30 mouse cellular contexts compared by ENCODE assay signal in the genomic region with DNA sequence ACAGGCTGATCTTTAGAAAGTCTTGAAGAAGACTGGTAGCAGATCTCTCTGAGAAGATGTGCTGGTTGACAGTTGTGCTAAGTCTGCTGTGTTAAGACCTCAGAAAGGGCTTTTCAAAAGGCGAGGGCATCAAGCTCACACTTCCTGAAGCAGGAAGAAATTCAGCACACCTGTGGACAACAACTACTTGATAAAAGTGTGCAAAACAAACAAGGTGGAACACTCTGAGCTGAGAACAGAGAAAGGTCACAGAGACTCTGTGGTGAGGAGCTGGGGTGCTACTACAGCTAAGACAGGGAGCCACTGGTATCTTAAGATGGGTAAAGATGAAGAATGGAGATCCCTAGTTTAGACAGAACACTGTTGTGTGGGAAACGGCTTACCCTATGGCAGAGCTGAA.
DNase-seq lines count a peak whose midpoint lies in the region; ATAC-seq and TF ChIP-seq lines count a peak whose summit lies in the region.
"Had no signal": no experiment of that assay in that cellular context is flagged by ENCODE, and none has a peak within 500 bp of the region (broad histone marks: within the 10 kb centered on the region; RNA-seq: fewer than 3 reads in every experiment).

No protein-coding gene starts in this region.

- no peak for TF ChIP-seq POLR2A in heart, adult 2 months (IDR thresholded peaks at IDR 0.05; ENCODE audit: insufficient read depth, low read depth, low read length)
- no peak for TF ChIP-seq POLR2A in thymus, adult 2 months (IDR thresholded peaks at IDR 0.05; ENCODE audit: control insufficient read depth, extremely low read depth, insufficient read depth, low read length, poor library complexity)

- TF ChIP-seq EP300 in heart, postnatal 0 days (IDR thresholded peaks at IDR 0.05; ENCODE audit: low read depth): no peak
- TF ChIP-seq EP300 in heart, adult 2 months (IDR thresholded peaks at IDR 0.05; ENCODE audit: insufficient read depth, low read depth, low read length): no peak

- no peak overlapping the region for H3K9ac ChIP-seq in heart, postnatal 0 days (replicated peaks; ENCODE audit: low read depth, low read length)
- H3K9ac ChIP-seq in heart, adult 2 months (ENCODE audit: low read depth, low read length): no peak overlapping the region
- H3K9ac ChIP-seq: embryonic facial prominence, embryonic 12.5 days; embryonic facial prominence, embryonic 15.5 days; forebrain, postnatal 0 days; hindbrain, embryonic 14.5 days had no signal

- intact Hi-C loops in heart, adult 2 months (cut with DNase I): no loop called here
- intact Hi-C loops in left cerebral cortex, postnatal 25 days (cut with DNase I): no loop called here

- no peak overlapping the region for H3K4me2 ChIP-seq in heart, postnatal 0 days (ENCODE audit: low read depth, low read length)
- H3K4me2 ChIP-seq: embryonic facial prominence, embryonic 12.5 days; embryonic facial prominence, embryonic 15.5 days; heart, embryonic 11.5 days; hindbrain, embryonic 14.5 days had no signal

- peak overlapping the region; percentile 43; the same call in 1 of the 2 replicates for H3K27ac ChIP-seq in heart, postnatal 0 days (ENCODE audit: low read depth)
- no peak overlapping the region for H3K27ac ChIP-seq in heart, adult 2 months
- H3K27ac ChIP-seq in thymus, adult 2 months (ENCODE audit: control insufficient read depth, insufficient read depth, low read length): peak overlapping the region; percentile 99
- H3K27ac ChIP-seq: embryonic facial prominence, embryonic 12.5 days; embryonic facial prominence, embryonic 15.5 days; gastrocnemius, adult 2 months; hindbrain, embryonic 14.5 days; hindbrain, postnatal 0 days had no signal

- ATAC-seq in heart, postnatal 0 days (ENCODE audit: insufficient read depth, low read depth): no peak
- ATAC-seq: forebrain, embryonic 14.5 days; forebrain, postnatal 0 days; hindbrain, postnatal 0 days; inflammation-experienced regulatory T-cells, adult 6 months; Patski had no signal

- no peaks in the 10 kb centered on the region for H3K36me3 ChIP-seq in heart, postnatal 0 days (replicated peaks; ENCODE audit: control insufficient read depth, insufficient read depth, low read length)
- H3K36me3 ChIP-seq in heart, adult 2 months (ENCODE audit: control insufficient read depth, insufficient read depth, low read length): no peaks in the 10 kb centered on the region
- H3K36me3 ChIP-seq in thymus, adult 2 months (ENCODE audit: control insufficient read depth, insufficient read depth, low read length): no peaks in the 10 kb centered on the region
- H3K36me3 ChIP-seq: embryonic facial prominence, embryonic 12.5 days; embryonic facial prominence, embryonic 15.5 days; G1E had no signal

- no peaks in the 10 kb centered on the region for H3K27me3 ChIP-seq in heart, postnatal 0 days (ENCODE audit: control insufficient read depth, insufficient read depth, low read length)
- no peaks in the 10 kb centered on the region for H3K27me3 ChIP-seq in heart, adult 2 months (ENCODE audit: control insufficient read depth, insufficient read depth, low read length)
- H3K27me3 ChIP-seq in thymus, adult 2 months (ENCODE audit: control insufficient read depth, insufficient read depth, low read length): no peaks in the 10 kb centered on the region
- H3K27me3 ChIP-seq: CH12.LX; embryonic facial prominence, embryonic 12.5 days; embryonic facial prominence, embryonic 15.5 days; Patski had no signal

- WGBS in heart, postnatal 0 days: 52% methylated on average over 2 of the region's 2 CpGs
- WGBS in heart, adult 2 months: 76% methylated on average over 2 of the region's 2 CpGs
- 18% methylated on average over 2 of the region's 2 CpGs for WGBS in thymus, adult 2 months

- no peak overlapping the region for H3K4me3 ChIP-seq in heart, postnatal 0 days (ENCODE audit: low read depth, low read length)
- H3K4me3 ChIP-seq in heart, adult 2 months: no peak overlapping the region
- no peak overlapping the region for H3K4me3 ChIP-seq in thymus, adult 2 months (ENCODE audit: control insufficient read depth, insufficient read depth, low read length)
- H3K4me3 ChIP-seq: embryonic facial prominence, embryonic 12.5 days; embryonic facial prominence, embryonic 15.5 days; gastrocnemius, adult 2 months had no signal

- H3K79me2 ChIP-seq in heart, adult 2 months (replicated peaks; ENCODE audit: control insufficient read depth, insufficient read depth, low read length): no peaks in the 10 kb centered on the region

- H3K9me3 ChIP-seq in heart, postnatal 0 days (replicated peaks; ENCODE audit: control insufficient read depth, low read length): no peaks in the 10 kb centered on the region
- H3K9me3 ChIP-seq: embryonic facial prominence, embryonic 12.5 days; embryonic facial prominence, embryonic 15.5 days had no signal

- DNase-seq in heart, postnatal 0 days (ENCODE audit: low spot score): no peak
- DNase-seq in heart, adult 2 months: no peak
- peak; percentile 60 for DNase-seq in thymus, adult 2 months
- peak; percentile 70 for DNase-seq in thymus, postnatal 14 days
- DNase-seq in thymus, postnatal 4 days: peak; percentile 50
- no peak for DNase-seq in left cerebral cortex, postnatal 25 days (ENCODE audit: low spot score in 2 of 2)
- no peak for DNase-seq in testis, postnatal 10 days (ENCODE audit: low spot score)
- DNase-seq in layer of hippocampus, adult 9-11 months: no peak
- DNase-seq: adrenal gland, adult 8-10 months; adrenal gland, postnatal 25 days; B cell, adult 2 months; cerebellum, adult 18-20 months; cerebellum, adult 9-11 months; cerebellum, postnatal 25 days; forebrain, postnatal 0 days; gastrocnemius, adult 2 months; gastrocnemius, postnatal 25 days; heart, adult 18-20 months; heart, postnatal 14 days; heart, postnatal 4 days had no signal

- no peaks in the 10 kb centered on the region for H3K4me1 ChIP-seq in heart, postnatal 0 days (ENCODE audit: control insufficient read depth, insufficient read depth)
- no peaks in the 10 kb centered on the region for H3K4me1 ChIP-seq in heart, adult 2 months (ENCODE audit: control insufficient read depth, insufficient read depth, low read length)
- peaks cover 25% of the 10 kb centered on the region for H3K4me1 ChIP-seq in thymus, adult 2 months (replicated peaks; ENCODE audit: control insufficient read depth, insufficient read depth, low read length)
- H3K4me1 ChIP-seq: embryonic facial prominence, embryonic 12.5 days; embryonic facial prominence, embryonic 15.5 days had no signal

- no peak for TF ChIP-seq CTCF in heart, postnatal 0 days (IDR thresholded peaks at IDR 0.05; ENCODE audit: low read depth)
- no peak for TF ChIP-seq CTCF in heart, adult 2 months (IDR thresholded peaks at IDR 0.05)
- TF ChIP-seq CTCF in thymus, adult 2 months (IDR thresholded peaks at IDR 0.05; ENCODE audit: borderline replicate concordance, control insufficient read depth, extremely low read depth, insufficient read depth, low read length, poor library complexity): no peak

Comparison
In these comparisons a context has a peak if more than half of its experiments do, and no peak if none do; other contexts are left out.
1. DNase-seq: peak in thymus, adult 2 months (single experiment), thymus, postnatal 14 days (single experiment) and thymus, postnatal 4 days (single experiment); none in heart, postnatal 0 days (single experiment), heart, adult 2 months (0 of 2), left cerebral cortex, postnatal 25 days (0 of 2), testis, postnatal 10 days (single experiment) and layer of hippocampus, adult 9-11 months (single experiment).